Mouse (Mus musculus) kidney, adult 2 months (tissue): Measurements from ENCODE around the gene Gm20715. TPM values are rescaled to one million over a fixed set of nuclear protein-coding genes. Genes with fewer than 3 reads are reported as not detected.
"Not testable (repeated sequence)": the region's sequence is repeated elsewhere in the genome, so short reads cannot be mapped to it uniquely, and the experiment has no call there.

Experiments used
- DNase-seq: peaks from one replicate; pipeline ENCODE4 v3.0.0; 2021
- H3K27ac ChIP-seq: fragments of 200-500 bp; 2 replicates; pipeline ENCODE4 v1.5.1; 2012; ENCODE audit warnings: low read depth, low read length, control low read depth, inconsistent platforms; ENCODE audit not compliant: insufficient read depth
- H3K27me3 ChIP-seq: fragments of 200-500 bp; replicated peaks from 2 replicates; pipeline ENCODE4 v1.6.1; 2012; ENCODE audit warnings: mild to moderate bottlenecking, moderate library complexity, low read length, inconsistent platforms; ENCODE audit not compliant: control insufficient read depth, insufficient read depth
- H3K36me3 ChIP-seq: fragments of 200-500 bp; 2 replicates; pipeline ENCODE4 v1.6.1; 2012; ENCODE audit warnings: mild to moderate bottlenecking, moderate library complexity, low read length, inconsistent platforms; ENCODE audit not compliant: control insufficient read depth, insufficient read depth
- H3K4me1 ChIP-seq: fragments of 200-500 bp; 2 replicates; pipeline ENCODE4 v1.6.1; 2011; ENCODE audit warnings: low read length; ENCODE audit not compliant: control insufficient read depth, insufficient read depth
- H3K4me3 ChIP-seq: fragments of 200-500 bp; 2 replicates; pipeline ENCODE4 v1.5.1; 2011; ENCODE audit warnings: mild to moderate bottlenecking, low read depth, low read length, control low read depth; ENCODE audit not compliant: insufficient read depth
- CTCF ChIP-seq: fragments of 200-500 bp; conservative IDR thresholded peaks from 2 replicates; pipeline ENCODE4 v1.5.1; 2011; ENCODE audit warnings: low read depth, mild to moderate bottlenecking, control low read depth, low read length, moderate library complexity, mixed read lengths; ENCODE audit not compliant: insufficient read depth, insufficient read length
- POLR2A ChIP-seq: fragments of 200-500 bp; IDR thresholded peaks from one replicate; pipeline ENCODE4 v1.6.1; 2011; ENCODE audit warnings: low read depth, low read length, control low read depth
- WGBS: fragments of 180-500 bp; shearing (Covaris S2); methylation state at CpG from one replicate; pipeline ENCODE4 v1.1.7; 2018; 5-methylcytosine and 5-hydroxymethylcytosine counted together
- polyA plus RNA-seq: library from polyadenylated mRNA; depleted of rRNA; stranded (reverse); fragments of >200 nt; gene quantifications from 2 replicates; pipeline ENCODE4 v1.2.3, GENCODE M21; 2012

Gm20715 gene
- polyA plus RNA-seq, 1 experiment: not detected

DNA sequence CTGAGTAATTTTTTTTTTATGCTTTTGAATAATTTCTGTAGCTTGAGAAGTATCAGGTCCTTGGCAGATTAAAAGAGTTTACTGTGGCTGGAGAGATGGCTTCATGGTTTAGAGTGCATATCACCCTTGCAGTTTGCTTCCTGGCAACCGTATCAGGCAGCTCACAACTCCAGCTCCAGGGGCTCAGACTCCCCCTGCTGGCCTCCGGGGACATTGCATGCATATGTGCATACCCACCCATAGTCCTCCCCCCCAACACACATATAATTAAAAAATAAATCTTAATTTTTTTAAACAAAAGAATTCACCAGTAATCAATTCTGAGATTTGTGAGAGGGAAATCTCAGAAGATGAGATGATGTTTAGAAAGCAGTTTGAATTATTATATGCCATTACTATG is 20.3 kb downstream of the Gm20715 start:
- Histone ChIP-seq H3K4me1 (no peaks in the 10 kb centered on the region), H3K36me3 (no peaks in the 10 kb centered on the region), H3K27me3 (no peaks in the 10 kb centered on the region), H3K4me3 (no peak overlapping the region), H3K27ac (no peak overlapping the region)
- WGBS: 43% methylated on average over 2 of the region's 2 CpGs
- TF ChIP-seq POLR2A (no peak), CTCF (peak; percentile 73)
- DNase-seq: peak; percentile 36

DNA sequence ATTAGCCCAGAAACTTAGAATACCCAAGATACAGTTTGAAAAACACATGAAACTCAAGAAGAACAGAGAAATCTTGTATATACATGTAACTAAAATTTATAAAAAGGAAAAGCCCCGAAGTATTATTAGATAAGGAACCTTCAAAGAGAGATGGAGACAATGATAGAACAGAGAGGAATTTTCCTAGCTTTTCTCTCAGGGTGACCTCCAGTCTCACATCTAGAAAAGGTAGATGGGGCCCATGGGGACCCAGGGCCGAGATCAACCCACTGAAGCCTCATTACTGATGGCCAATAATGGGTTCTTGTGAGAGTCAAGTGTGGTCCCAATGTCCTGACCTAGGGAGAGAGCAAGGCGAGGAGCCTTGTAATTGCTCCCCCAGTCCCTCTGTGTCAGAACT is 28.3 kb downstream of the Gm20715 start, which contains the start of gene Olfr1344:
TSS of gene Olfr1344 (plus strand) at position 301 of the 400 bp plus-strand sequence.
- no peak for TF ChIP-seq POLR2A
- TF ChIP-seq CTCF: no peak
- Histone ChIP-seq H3K36me3 (no peaks in the 10 kb centered on the region), H3K4me1 (no peaks in the 10 kb centered on the region), H3K27me3 (no peaks in the 10 kb centered on the region), H3K27ac (no peak within 1 kb of the TSS), H3K4me3 (no peak within 1 kb of the TSS)
- no peak for DNase-seq
- WGBS: 67% methylated on average over 3 of the region's 3 CpGs

DNA sequence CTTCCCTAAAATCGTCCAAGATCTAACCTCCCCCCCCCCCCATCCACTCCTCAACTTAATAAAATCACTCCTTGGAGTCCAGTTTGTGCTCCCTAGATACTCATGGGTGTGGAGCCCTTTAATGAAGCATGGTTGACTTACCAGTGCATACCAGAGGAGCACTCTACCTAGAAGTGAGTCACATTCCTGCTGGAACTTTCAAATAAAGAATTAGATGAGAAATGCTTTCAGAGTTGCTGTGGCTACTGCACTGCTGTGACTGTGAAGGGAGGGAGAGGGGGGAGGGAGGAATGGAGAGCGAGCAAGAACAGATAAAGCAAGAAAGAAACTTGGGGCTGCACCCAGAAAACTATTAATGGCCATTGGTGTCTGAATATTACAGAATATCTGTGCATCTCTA is 31.1 kb downstream of the Gm20715 start:
- H3K36me3 ChIP-seq: no peaks in the 10 kb centered on the region
- no peaks in the 10 kb centered on the region for H3K4me1 ChIP-seq
- WGBS: 63% methylated on average over 2 of the region's 2 CpGs
- no peak overlapping the region for H3K4me3 ChIP-seq
- no peaks in the 10 kb centered on the region for H3K27me3 ChIP-seq
- no peak overlapping the region for H3K27ac ChIP-seq
- DNase-seq: peak; percentile 3
- TF ChIP-seq CTCF: no peak
- TF ChIP-seq POLR2A: no peak

DNA sequence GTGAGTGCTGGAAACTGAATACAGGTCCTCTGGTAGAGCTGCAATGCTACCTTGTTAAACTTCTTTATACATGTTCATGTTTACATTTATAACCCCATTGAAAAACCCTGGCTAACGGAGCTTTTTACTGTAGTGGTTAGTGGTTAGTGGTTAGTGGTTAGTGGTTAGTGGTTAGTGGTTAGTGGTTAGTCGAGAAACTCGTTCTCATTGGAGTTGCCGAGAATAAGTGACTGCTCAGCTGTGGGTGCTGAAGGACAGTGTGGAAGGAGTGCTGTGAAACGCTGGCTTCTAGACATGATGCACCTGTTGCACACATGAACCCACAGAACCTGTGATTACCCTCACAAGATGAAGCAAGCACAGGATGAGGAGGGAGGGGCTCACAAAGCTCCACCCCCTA is 37.7 kb downstream of the Gm20715 start:
- no peaks in the 10 kb centered on the region for H3K36me3 ChIP-seq
- WGBS: 74% methylated on average over 5 of the region's 5 CpGs
- TF ChIP-seq POLR2A: no peak
- no peak for TF ChIP-seq CTCF
- no peaks in the 10 kb centered on the region for H3K27me3 ChIP-seq
- no peak overlapping the region for H3K27ac ChIP-seq
- no peak for DNase-seq
- no peak overlapping the region for H3K4me3 ChIP-seq
- H3K4me1 ChIP-seq: no peaks in the 10 kb centered on the region

DNA sequence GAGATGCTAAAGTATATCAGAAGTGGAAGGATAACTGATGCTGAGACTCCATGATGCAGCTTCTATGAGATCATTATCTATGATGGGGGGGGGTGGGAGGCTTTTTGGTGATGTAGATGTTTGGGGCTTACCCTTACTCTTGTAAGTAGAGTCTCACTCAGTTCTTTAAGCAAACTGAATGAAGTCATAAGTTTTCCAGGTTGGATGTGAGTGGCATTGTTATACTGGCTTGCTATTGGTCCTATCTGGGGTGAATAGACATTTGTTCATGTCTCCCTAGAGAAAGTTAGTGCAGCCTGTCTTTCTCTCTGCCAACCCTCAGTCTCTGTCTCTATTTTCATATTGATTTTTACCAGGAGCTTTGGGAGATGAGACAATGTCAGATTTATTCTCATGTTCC is 45.8 kb downstream of the Gm20715 start, which contains the start of gene Olfr1336:
TSS of gene Olfr1336 (plus strand) at position 301 of the 400 bp plus-strand sequence.
- no peak for DNase-seq
- Histone ChIP-seq H3K4me1 (no peaks in the 10 kb centered on the region), H3K27ac (no peak within 1 kb of the TSS), H3K36me3 (no peaks in the 10 kb centered on the region), H3K4me3 (no peak within 1 kb of the TSS), H3K27me3 (no peaks in the 10 kb centered on the region)
- no peak for TF ChIP-seq POLR2A
- no peak for TF ChIP-seq CTCF

- no peak for DNase-seq
- TF ChIP-seq CTCF (no peak), POLR2A (no peak)
- Histone ChIP-seq H3K27ac (no peak overlapping the region), H3K4me1 (no peaks in the 10 kb centered on the region), H3K27me3 (no peaks in the 10 kb centered on the region), H3K36me3 (no peaks in the 10 kb centered on the region), H3K4me3 (no peak overlapping the region)
- 42% methylated on average over 3 of the region's 3 CpGs for WGBS
Observed at GRCm38 (mm10) chr7:6456399-6456798, 46.3 kb downstream of the Gm20715 start.

- no peak within 1 kb of the TSS for H3K27ac ChIP-seq
- no peaks in the 10 kb centered on the region for H3K36me3 ChIP-seq
- TF ChIP-seq POLR2A (no peak), CTCF (no peak)
- no peak for DNase-seq
- H3K4me3 ChIP-seq: no peak within 1 kb of the TSS
- no peaks in the 10 kb centered on the region for H3K4me1 ChIP-seq
- H3K27me3 ChIP-seq: no peaks in the 10 kb centered on the region
Observed at GRCm38 (mm10) chr7:6466951-6467350, 56.9 kb downstream of the Gm20715 start, which contains the start of gene Olfr1346. TSS of gene Olfr1346 (plus strand) at chr7:6467101.

GRCm38 (mm10) chr7:6477633-6478032 is 67.6 kb downstream of the Gm20715 start:
- DNase-seq: peak; percentile 73
- WGBS: 56% methylated on average over 2 of the region's 2 CpGs
- H3K36me3 ChIP-seq, H3K27ac ChIP-seq, H3K27me3 ChIP-seq, H3K4me1 ChIP-seq, H3K4me3 ChIP-seq: not testable (repeated sequence)
